Mouse (Mus musculus): ENCODE results near the gene Mccc1. TPM values are rescaled to one million over a fixed set of nuclear protein-coding genes. Genes with fewer than 3 reads are reported as not detected.

Mccc1 gene
- polyA plus RNA-seq, 1 experiment from 2014 or later = 19.6 TPM

GRCm38 (mm10) chr3:35963401-35963800 is 37.1 kb downstream of the Mccc1 start:
- Histone ChIP-seq H3K4me1 (replicated peaks; ENCODE audit: control insufficient read depth, insufficient read depth) (no peaks in the 10 kb centered on the region), H3K4me3 (ENCODE audit: low read depth, low read length) (no peak overlapping the region), H3K9ac (ENCODE audit: low read length) (no peak overlapping the region), H3K27ac (replicated peaks) (no peak overlapping the region), H3K4me2 (replicated peaks; ENCODE audit: low read depth) (no peak overlapping the region), H3K27me3 (ENCODE audit: control insufficient read depth, insufficient read depth, low read length) (no peaks in the 10 kb centered on the region), H3K36me3 (ENCODE audit: control insufficient read depth, insufficient read depth, low read length) (no peaks in the 10 kb centered on the region; the same call in 1 of the 2 replicates), H3K9me3 (ENCODE audit: control insufficient read depth, low read length) (no peaks in the 10 kb centered on the region)
- 91% methylated on average over 4 of the region's 4 CpGs for WGBS
- ATAC-seq (ENCODE audit: low FRiP score, low TSS enrichment) = no peak
- no peak for DNase-seq (ENCODE audit: low spot score)
- TF ChIP-seq EP300 (optimal IDR thresholded peaks at IDR 0.05) (no peak), CTCF (IDR thresholded peaks at IDR 0.05; ENCODE audit: low read depth) (no peak)

- Histone ChIP-seq H3K27ac (replicated peaks) (no peak overlapping the region), H3K27me3 (ENCODE audit: control insufficient read depth, insufficient read depth, low read length) (no peaks in the 10 kb centered on the region), H3K9me3 (ENCODE audit: control insufficient read depth, low read length) (no peaks in the 10 kb centered on the region), H3K4me3 (ENCODE audit: low read depth, low read length) (no peak overlapping the region), H3K4me1 (replicated peaks; ENCODE audit: control insufficient read depth, insufficient read depth) (no peaks in the 10 kb centered on the region), H3K4me2 (replicated peaks; ENCODE audit: low read depth) (no peak overlapping the region), H3K9ac (ENCODE audit: low read length) (no peak overlapping the region), H3K36me3 (ENCODE audit: control insufficient read depth, insufficient read depth, low read length) (no peaks in the 10 kb centered on the region; the same call in 1 of the 2 replicates)
- ATAC-seq (ENCODE audit: low FRiP score, low TSS enrichment) = 0 out of 2 replicates have a peak, but pooled peaks have one; percentile 35
- WGBS = 95% methylated on average over 5 of the region's 5 CpGs
- DNase-seq (ENCODE audit: low spot score) = peak; percentile 26
- TF ChIP-seq CTCF (IDR thresholded peaks at IDR 0.05; ENCODE audit: low read depth) (peak; percentile 47), EP300 (optimal IDR thresholded peaks at IDR 0.05) (no peak)
These were observed 37.5 kb downstream of the Mccc1 start for GRCm38 (mm10) chr3:35962967-35963366.

- no peak overlapping the region for H3K4me2 ChIP-seq (replicated peaks; ENCODE audit: low read depth)
- no peak overlapping the region for H3K4me3 ChIP-seq (ENCODE audit: low read depth, low read length)
- WGBS = 90% methylated on average over 3 of the region's 3 CpGs
- no peaks in the 10 kb centered on the region for H3K9me3 ChIP-seq (ENCODE audit: control insufficient read depth, low read length)
- H3K27ac ChIP-seq (replicated peaks) = no peak overlapping the region
- H3K4me1 ChIP-seq (replicated peaks; ENCODE audit: control insufficient read depth, insufficient read depth) = no peaks in the 10 kb centered on the region
- H3K36me3 ChIP-seq (ENCODE audit: control insufficient read depth, insufficient read depth, low read length) = no peaks in the 10 kb centered on the region
- no peak overlapping the region for H3K9ac ChIP-seq (ENCODE audit: low read length)
- ATAC-seq (ENCODE audit: low FRiP score, low TSS enrichment) = no peak
- no peak for DNase-seq (ENCODE audit: low spot score)
- H3K27me3 ChIP-seq (ENCODE audit: control insufficient read depth, insufficient read depth, low read length) = no peaks in the 10 kb centered on the region
- TF ChIP-seq EP300 (optimal IDR thresholded peaks at IDR 0.05) (no peak), CTCF (IDR thresholded peaks at IDR 0.05; ENCODE audit: low read depth) (no peak)
These were observed 43.2 kb downstream of the Mccc1 start for GRCm38 (mm10) chr3:35957230-35957629.

GRCm38 (mm10) chr3:35954901-35955575 is 45.4 kb downstream of the Mccc1 start:
- Histone ChIP-seq H3K9ac (ENCODE audit: low read length) (no peak overlapping the region), H3K27ac (replicated peaks) (no peak overlapping the region), H3K9me3 (ENCODE audit: control insufficient read depth, low read length) (no peaks in the 10 kb centered on the region), H3K4me3 (ENCODE audit: low read depth, low read length) (no peak overlapping the region), H3K27me3 (ENCODE audit: control insufficient read depth, insufficient read depth, low read length) (no peaks in the 10 kb centered on the region), H3K36me3 (ENCODE audit: control insufficient read depth, insufficient read depth, low read length) (no peaks in the 10 kb centered on the region), H3K4me1 (replicated peaks; ENCODE audit: control insufficient read depth, insufficient read depth) (no peaks in the 10 kb centered on the region), H3K4me2 (replicated peaks; ENCODE audit: low read depth) (no peak overlapping the region)
- ATAC-seq (ENCODE audit: low FRiP score, low TSS enrichment) = no peak
- WGBS = 90% methylated on average over 11 of the region's 11 CpGs
- TF ChIP-seq CTCF (IDR thresholded peaks at IDR 0.05; ENCODE audit: low read depth) = no peak
- DNase-seq (ENCODE audit: low spot score) = no peak

GRCm38 (mm10) chr3:35953816-35954215 is 46.7 kb downstream of the Mccc1 start:
- no peak overlapping the region for H3K4me3 ChIP-seq (ENCODE audit: low read depth, low read length)
- H3K9me3 ChIP-seq (ENCODE audit: control insufficient read depth, low read length) = no peaks in the 10 kb centered on the region
- no peak for ATAC-seq (ENCODE audit: low FRiP score, low TSS enrichment)
- no peak for DNase-seq (ENCODE audit: low spot score)
- H3K27ac ChIP-seq (replicated peaks) = no peak overlapping the region
- no peak overlapping the region for H3K9ac ChIP-seq (ENCODE audit: low read length)
- WGBS = 74% methylated on average over 6 of the region's 6 CpGs
- no peaks in the 10 kb centered on the region for H3K36me3 ChIP-seq (ENCODE audit: control insufficient read depth, insufficient read depth, low read length)
- H3K4me1 ChIP-seq (replicated peaks; ENCODE audit: control insufficient read depth, insufficient read depth) = no peaks in the 10 kb centered on the region
- H3K4me2 ChIP-seq (replicated peaks; ENCODE audit: low read depth) = no peak overlapping the region
- H3K27me3 ChIP-seq (ENCODE audit: control insufficient read depth, insufficient read depth, low read length) = no peaks in the 10 kb centered on the region
- TF ChIP-seq EP300 (optimal IDR thresholded peaks at IDR 0.05) (no peak), CTCF (IDR thresholded peaks at IDR 0.05; ENCODE audit: low read depth) (no peak)

GRCm38 (mm10) chr3:35953184-35953583 is 47.3 kb downstream of the Mccc1 start:
- Histone ChIP-seq H3K9ac (ENCODE audit: low read length) (no peak overlapping the region), H3K36me3 (ENCODE audit: control insufficient read depth, insufficient read depth, low read length) (no peaks in the 10 kb centered on the region), H3K4me1 (replicated peaks; ENCODE audit: control insufficient read depth, insufficient read depth) (no peaks in the 10 kb centered on the region), H3K27me3 (ENCODE audit: control insufficient read depth, insufficient read depth, low read length) (no peaks in the 10 kb centered on the region), H3K27ac (replicated peaks) (no peak overlapping the region), H3K4me2 (replicated peaks; ENCODE audit: low read depth) (no peak overlapping the region), H3K9me3 (ENCODE audit: control insufficient read depth, low read length) (no peaks in the 10 kb centered on the region), H3K4me3 (ENCODE audit: low read depth, low read length) (no peak overlapping the region)
- ATAC-seq (ENCODE audit: low FRiP score, low TSS enrichment) (no peak), DNase-seq (ENCODE audit: low spot score) (no peak)
- no peak for TF ChIP-seq EP300 (optimal IDR thresholded peaks at IDR 0.05)
- no peak for TF ChIP-seq CTCF (IDR thresholded peaks at IDR 0.05; ENCODE audit: low read depth)
- WGBS = 42% methylated on average over 1 of the region's 1 CpGs

Data from stomach, postnatal 0 days (tissue).